Mouse (Mus musculus) thymus, postnatal 10 days (tissue): ENCODE data around the gene Bbs9.
"Not testable (repeated sequence)": the region's sequence is repeated elsewhere in the genome, so short reads cannot be mapped to it uniquely, and the experiment has no call there.

Experiments used
- DNase-seq, 2 experiments: peaks; one replicate each; pipeline ENCODE4 v3.0.0; 2021; ENCODE audit warnings: low spot score in 2 of 2

The Bbs9 gene

DNA sequence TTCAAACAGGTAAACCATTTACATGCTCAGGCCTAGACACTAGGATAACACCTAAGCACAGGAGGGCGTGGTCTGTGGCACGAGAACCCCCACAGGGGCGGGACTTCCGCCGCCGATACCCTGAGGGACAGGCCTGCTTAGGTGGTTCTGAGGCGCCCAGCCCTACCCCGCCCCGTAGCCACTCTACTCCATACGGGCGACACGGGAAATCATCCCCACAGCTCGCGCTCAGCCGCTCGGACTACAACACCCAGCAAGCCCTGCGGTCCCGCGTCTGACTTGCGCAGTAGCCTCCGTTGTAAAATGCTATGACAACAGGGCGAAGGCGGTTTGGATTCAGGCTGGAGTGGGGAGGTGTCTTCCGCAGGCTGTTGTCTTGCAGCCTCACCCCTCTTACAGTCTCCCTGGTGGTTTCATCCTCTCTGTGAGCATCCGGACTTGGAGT lies at the start of gene Bbs9:
Bbs9 (plus strand) TSS at position 292 of the 445 bp plus-strand sequence.
- DNase-seq = peak; percentile 93 to 97

DNA sequence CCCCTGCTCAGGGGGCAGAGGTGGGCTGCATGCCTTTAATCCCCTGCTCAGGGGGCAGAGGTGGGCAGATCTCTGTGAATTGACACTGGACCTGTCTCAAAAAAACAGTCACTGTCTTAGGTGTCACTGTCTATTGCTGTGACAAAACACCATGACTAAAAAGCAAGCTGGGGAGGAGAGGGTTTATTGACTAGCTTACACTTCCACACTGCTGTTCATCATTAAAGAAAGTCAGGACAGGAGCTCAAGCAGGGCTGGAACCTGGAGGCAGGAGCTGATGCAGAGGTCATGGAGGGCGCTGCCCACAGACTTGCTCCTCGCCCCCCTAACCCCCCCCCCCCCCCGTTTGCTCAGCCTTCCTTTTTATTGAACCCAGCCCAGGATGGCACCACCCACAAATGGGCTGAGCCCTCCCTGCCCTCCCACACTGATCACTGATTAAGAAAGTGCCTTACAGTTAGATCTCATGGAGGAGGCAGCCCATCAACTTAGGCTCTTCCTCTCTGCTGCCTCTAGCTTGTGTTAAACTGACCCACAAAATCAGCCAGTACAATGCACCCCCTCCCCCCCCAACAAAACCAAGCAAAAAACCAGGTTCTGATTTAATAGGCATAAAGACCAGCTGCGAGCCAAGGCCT lies 47.4 kb upstream of the Bbs9 start:
- DNase-seq = no peak

DNA sequence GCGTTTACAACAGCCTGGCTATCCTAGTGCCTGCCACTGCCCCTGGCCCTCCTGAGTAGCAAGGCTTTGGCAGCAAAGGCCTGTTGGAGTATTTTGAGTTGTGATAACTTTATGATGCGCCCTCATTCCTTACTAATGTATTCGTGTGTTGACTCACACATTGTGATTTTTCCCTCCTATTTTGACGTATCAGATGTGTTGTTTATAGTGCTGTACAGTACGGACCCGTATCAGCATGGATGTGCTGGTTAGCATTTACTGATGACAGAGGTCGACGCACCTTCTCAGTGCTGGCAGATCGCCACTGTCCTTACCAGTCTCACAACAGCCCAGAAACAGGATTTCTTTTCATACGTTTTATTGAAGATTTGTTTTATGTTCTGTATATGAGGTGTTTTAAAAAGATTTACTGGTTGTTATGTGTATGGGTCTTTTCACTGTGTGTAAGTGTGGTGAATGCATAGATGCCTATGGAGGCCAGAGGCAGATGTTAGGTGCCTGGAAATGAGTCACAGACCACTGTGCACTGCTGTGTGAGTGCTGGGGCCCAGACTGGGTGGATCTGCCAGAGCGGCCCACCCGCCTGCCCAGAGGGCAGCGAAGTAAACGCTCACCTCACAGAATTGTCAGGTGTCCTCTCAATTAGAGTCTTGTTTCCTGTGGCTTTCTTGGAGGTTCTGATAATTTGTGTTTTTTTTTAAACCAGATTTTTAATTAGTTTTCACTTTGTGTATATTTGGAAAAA lies 46.7 kb upstream of the Bbs9 start:
- DNase-seq = no peak

DNA sequence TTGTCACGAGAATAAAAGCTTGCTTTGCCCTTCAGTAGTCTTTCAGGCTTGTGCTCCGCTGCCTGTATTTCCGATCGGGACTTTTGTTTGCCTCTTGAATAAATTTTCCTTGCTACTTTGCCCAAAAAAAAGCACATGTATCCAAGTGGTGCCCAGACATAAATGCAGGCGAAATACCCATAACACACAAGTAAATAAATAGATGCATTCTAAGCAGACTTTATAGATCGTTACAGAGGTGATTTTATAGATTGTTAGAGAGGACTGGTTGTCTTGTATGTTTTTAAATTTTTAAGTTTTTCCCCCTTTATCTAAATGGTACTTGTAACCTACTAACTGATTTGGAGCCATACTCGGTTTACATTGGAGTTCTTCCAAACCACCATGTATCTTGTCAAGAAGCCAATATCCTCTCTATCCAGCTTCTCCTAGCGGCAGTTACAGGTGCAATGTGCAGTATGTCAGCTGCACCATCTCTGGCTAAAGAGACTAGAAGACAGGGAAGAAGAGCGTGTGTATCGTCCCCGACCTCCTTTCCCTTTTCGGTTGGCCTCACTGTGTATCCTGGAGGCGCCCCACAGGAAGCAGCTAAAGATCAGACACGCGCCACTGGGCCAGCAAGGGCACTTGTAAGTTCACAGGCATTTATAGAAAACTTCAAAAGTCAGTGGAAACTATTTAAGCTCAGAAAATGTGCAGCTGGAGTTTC lies 45.8 kb upstream of the Bbs9 start:
- DNase-seq = peak; percentile 38 to 43

DNA sequence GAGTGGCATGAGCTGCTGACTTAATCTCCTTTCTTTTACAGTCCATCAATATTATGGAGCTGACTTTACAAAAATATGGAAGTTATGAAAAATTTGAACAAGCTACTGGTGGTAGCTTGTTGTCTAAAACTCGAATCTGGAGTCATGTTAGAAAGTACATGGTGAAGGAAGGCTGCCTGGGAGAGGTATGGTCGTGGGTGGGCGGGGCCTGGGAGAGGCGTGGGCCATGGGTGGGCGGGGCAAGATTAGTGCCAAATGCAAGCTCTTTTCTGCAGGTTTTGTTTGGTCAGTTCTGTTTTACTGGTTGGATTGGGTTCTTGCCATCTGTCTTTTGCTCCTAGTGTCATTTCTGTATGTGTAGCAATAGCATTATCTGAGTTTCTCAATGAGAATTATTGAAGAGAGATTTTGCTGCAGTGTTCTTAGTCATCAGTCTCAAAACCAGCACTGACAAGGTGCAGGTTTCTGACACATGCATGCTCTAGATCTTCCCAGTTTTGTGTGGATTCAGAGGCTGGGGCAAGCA lies 45.1 kb upstream of the Bbs9 start:
- peak in 1 of 2 experiments; percentile 30 for DNase-seq

DNA sequence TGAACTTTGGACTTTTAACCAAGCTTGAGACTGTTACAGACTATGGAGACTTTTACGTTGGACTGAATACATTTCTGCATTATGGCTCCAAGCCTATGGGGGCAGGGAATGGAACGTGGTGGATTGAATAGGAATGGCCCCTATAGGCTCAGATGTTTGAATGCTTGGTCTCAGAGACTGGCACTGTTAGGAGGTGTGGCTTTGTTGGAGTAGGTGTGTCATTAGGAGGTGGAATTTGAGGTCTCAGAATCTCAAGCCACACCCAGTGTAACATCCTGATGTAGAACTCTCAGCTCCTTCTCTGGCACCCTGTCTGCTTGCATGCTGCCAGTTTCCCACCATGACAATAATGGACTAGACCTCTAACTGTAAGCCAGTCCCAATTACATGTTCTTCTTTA lies 42.3 kb upstream of the Bbs9 start:
- no peak for DNase-seq

DNA sequence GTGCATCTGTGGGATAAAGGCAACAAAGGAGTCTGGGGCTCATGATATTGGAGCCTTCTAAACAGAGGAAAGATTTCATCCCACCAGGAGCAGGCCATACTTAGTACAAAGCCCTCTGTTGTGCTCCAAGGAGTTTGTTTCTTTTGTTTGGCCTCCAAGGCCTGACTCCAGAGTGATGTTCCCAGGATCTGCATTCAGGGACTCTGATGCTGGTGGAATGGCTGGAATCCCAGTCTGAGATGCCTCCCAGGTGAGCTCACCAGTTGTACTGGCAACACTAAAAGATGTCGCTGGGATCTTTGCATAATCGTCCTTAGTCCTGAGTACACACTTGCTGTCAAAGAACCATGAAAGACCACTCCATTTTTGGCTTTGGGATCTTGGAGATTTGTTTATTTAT lies 41.4 kb upstream of the Bbs9 start:
- no peak for DNase-seq

DNA sequence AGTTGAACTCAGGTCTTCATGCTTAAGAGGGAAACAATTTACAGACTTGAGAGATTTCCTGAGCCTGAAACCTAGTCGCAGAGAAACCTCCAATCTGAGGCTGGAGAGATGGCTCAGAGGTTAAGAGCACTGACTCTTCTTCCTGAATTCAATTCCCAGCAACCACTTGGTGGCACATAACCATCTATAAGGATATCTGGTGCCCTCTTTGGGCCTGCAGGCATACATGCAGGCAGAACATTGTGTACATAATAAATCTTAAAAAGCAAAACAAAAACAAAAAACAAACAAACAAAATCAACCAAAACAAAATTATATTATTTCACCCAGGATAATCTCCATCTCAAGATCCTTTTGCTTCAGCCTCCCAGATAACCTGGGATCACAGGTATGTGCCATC lies 36.7 kb upstream of the Bbs9 start:
- no peak for DNase-seq

DNA sequence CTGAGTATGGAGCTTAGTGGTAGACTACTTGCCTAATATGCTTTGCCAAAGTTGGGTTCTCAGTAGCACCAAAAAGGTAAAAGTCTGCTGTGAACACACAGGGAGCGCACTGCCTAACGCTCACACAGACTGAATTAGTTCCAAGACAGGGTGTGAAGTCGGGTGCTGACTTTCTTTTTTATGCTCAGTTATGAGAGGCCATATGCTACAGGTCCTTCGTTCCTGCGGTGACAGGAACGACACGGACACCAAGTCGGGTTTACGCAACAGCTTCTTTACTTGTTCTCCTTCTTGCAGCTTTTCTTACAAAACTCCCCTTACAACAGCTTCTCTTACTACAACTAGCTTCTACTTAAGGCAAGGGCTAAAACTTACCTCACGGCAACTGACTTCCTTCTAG lies 32.4 kb upstream of the Bbs9 start:
- DNase-seq = no peak

DNA sequence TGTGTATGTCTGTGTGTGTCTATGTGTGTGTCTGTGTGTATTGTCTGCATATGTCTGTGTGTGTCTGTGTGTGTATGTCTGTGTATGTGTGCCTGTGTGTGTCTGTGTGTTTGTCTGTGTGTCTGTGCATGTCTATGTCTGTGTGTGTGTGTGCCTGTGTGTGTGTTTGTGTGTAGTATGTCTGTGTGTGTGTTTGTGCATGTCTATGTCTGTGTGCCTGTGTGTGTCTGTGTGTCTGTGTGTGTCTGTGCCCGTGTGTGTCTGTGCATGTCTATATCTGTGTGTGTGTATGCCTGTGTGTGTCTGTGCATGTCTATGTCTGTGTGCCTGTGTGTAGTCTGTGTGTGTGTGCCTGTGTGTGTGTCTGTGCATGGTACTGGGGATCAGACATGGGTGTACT lies 30.4 kb upstream of the Bbs9 start:
- DNase-seq = no peak

DNA sequence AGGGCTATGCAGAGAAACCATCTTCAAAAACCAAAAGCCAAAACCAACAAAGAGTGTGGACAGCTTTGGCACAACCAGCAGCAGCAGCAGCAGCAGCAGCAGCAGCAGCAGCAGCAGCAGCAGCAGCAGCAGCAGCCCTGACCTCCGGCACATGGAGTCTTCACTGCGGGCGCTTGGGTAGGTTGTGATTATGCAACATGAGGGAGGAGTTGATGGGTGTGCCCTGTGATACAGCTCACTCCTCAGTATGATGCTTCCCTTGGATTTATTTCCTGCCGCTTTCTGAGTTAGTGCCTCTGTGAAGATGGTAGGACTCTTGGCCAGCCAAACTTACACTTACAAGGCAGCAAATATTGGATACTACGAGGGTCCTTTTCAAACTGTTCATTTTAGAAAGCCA lies 28.3 kb upstream of the Bbs9 start:
- DNase-seq = no peak

DNA sequence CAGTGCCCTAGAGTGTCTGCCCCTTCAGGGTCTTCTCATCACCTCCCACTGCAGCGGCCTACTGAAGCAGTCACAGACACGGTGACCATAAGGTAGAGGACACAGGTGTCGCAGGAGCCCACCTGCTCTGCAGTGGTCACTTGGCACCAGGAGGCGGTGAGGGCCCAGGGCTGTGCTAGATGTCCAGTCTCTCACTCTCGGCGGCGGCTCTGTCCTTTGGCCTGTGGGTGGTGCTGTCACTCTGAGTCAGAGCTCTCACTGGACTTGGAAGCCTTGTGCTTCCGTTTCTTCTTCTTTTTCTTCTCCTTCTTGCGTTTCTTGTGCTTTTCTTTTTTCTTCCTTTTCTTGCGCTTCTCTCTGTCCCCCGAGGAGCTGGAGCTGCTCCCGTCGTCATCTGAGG lies 27.1 kb upstream of the Bbs9 start:
- DNase-seq = no peak

DNA sequence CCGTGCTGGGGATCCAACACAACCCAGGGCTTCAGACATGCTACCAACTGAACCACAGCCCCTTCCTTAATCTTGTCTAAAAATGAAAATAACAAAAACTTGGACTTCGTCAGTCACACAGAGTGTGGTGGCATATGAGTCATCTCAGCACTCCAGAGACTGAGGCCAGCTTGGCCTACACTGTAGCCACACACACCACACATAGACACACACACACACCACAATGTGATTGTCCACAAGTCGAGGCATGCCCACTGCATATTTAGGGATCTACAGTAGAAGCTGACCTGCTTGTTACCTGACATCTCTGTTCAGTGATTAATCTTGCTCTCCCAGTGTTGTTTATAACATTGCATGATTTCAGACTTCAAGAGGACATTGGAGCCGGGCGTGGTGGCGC lies 26.3 kb upstream of the Bbs9 start:
- no peak for DNase-seq

DNA sequence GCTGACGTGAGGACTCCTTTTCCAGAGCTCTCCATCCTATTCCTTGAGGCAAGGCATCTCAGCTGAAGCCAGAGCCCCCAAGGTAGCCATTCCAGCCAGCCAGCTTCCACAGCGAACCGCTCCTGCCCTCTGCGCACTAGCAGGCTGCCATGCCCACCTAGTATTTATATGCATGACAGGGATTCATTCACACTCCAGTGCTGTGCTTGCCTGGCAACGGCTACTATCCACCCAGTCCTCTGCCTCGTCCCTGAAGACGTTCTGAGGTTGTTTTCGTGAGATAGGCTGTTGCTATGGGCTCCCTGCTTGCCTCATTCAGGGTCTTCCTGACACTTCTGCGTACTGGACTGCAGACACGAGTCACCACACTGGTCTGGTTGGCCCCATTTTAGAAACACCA lies 22.8 kb upstream of the Bbs9 start:
- no peak for DNase-seq

DNA sequence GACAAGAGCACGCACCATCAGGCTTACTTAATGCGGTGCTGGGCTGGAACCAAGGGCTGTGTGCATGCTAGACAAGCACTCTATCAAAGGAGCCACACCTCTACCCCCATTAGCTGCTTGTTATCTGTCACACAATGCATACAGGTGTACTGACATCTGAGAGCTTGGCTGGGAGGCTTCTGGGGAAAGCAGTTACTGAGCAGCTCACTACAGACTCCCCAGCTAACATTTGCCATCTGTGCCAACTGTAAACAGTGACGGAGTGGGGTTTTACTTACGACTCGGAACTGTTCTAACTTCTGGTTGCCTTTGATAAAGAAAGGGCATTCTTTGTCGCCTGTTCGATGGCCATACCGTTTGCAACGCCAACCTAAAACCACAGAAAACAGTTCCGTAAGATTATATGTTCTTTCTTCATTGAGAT lies 22.0 kb upstream of the Bbs9 start:
- no peak for DNase-seq

DNA sequence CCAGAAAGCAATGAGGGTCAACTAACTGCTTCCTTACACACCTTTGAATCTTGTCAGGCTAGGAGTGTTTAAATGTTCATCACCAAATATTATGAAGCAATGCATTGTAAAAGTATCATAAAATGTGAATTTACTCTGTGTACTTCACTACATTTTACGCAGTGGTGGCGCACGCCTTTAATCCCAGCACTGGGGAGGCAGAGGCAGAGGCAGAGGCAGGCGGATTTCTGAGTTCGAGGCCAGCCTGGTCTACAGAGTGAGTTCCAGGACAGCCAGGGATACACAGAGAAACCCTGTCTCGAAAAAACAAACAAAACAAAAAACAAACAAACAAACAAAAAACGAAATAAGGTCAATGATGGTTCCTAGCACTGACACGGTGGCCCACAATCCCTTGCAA lies 21.5 kb upstream of the Bbs9 start, which contains the start of gene Gm17545:
Gm17545 (plus strand) TSS at position 301 of the 400 bp plus-strand sequence.
- not testable (repeated sequence) for DNase-seq

DNA sequence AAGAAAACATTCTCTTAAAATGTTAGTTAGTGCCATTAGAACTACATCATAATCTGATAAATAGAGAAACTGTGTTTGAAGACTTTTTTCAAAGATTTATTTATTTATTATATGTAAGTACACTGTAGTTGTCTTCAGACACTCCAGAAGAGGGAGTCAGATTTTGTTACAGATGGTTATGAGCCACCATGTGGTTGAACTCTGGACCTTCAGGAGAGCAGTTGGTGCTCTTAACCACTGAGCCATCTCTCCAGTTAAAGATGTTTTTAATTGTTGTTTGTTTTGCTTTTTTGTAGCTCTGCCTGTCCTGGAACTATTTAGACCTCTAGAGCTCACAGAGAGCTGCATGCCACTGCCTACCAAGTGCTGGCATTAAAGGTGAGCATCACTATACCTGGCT lies 20.5 kb upstream of the Bbs9 start:
- no peak for DNase-seq

DNA sequence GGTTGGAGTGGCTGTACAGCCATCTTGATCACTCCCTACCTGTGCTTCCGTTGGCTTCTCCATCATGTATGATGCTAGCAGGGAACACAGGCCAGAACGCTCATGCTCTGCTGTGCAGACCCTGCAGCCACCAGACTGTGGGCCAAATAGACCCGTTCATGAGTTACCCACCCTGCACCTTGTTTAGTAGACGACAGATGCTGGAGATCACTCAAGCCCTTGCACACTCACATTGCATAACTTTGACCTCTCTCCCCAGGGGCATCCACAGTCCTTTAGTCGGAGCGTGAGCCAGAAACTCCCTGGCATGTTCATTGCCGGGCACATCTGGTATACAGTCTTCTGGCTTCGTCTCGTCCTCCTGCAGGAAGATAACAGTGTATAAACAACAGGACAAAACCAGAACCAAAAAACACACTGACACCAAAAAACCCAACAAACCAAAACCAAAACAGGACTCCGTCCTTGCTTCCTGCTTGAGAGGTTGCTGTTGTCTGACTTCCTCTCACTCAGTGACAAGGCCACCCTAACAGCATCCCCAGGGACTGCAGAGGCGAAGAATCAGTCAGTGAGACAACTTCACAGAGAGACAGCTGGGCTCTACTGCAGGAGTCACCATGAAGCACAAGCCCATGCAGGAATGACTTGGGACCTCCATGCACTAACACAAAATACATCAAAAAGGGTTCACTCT lies 18.2 kb upstream of the Bbs9 start:
- DNase-seq = no peak

DNA sequence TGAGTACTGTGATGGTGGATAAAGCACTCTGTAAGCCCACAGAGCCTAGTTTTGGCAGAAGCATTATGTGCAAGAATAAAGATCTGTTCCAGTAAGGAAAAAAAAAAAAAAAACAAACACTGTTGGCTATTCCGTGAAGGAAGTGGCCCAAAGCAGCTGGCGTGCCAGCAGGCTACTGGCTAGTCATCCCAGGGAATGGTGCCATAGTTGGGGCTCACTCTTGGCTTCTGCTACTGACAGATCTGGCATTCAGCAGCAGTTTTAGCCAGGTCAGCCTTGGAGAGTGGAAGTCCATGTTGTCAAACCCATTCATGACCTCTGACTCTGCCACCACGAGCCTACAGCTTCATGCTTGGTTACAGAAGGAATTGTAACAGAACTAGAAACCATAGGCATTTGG lies 13.6 kb upstream of the Bbs9 start:
- no peak for DNase-seq

DNA sequence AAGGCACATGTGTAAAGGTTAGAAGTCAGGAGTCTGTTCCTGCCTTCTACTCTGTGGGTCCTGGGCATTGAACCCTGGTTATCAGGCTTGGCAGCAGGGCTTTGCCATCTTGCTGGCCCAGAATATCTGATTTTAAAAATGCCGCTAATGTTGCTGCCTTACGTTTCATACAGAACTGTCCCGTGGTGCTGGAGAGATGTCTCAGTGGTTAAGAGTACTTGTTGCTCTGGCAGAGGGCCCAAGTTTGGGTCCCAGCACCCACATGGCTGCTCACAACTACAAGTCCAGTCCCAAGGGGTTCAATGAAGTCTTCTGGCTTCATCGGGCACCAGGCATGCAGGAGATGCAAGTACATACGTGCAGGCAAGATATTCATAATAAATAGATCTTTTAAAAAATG lies 9.3 kb upstream of the Bbs9 start:
- DNase-seq = no peak

DNA sequence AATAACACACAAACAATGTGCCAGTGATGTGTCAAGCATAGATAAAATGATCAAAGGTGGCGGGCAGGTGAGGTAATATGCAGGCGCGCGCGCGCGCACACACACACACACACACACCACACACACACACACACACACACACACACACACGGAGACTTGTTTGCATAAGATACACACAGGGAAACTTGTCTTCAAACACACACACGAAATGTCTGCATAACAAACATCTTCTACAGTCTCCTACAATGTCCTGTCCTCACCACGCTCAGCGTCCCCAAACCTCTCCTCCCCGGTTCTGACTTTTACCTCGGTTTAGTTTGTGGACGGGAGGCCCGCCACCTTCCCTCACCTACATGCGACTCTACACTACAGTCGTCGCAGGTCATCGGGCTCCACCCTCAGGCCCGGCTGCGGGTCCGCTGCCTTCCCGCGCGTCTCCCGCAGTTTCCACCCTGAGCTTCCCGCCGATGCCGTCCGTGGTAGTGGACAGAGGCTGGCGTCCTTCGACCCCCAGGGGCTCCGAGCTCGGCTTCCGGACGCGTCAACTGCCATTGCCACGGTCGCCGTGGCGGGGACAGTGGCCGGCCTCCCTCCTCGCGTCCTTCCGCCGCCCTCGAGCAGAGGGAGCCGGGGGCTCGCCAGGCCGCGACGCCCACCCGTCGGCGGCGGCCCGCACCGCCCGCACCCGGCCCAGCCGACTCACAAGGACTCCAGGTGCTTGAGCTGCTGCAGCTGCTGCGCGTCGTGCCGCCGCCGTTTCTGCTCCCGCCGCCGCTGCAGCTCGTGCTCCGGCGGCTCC lies 7.9 kb upstream of the Bbs9 start:
- peak; percentile 41 to 54 for DNase-seq
